Mouse (Mus musculus): Measurements from ENCODE around the gene Gatd1. TPM values are rescaled to one million over a fixed set of nuclear protein-coding genes. Genes with fewer than 3 reads are reported as not detected.

Gatd1 gene
- polyA plus RNA-seq, 1 experiment from 2014 or later, result 45.1 TPM

GRCm38 (mm10) chr7:141430585-141431240 is 16.8 kb upstream of the Gatd1 start:
- WGBS, result 93% methylated on average over 9 of the region's 9 CpGs
- Histone ChIP-seq H3K4me3 (no peak overlapping the region), H3K4me1 (peaks cover 65% of the 10 kb centered on the region), H3K9me3 (replicated peaks) (no peaks in the 10 kb centered on the region), H3K27ac (replicated peaks) (no peak overlapping the region), H3K27me3 (ENCODE audit: low read depth, poor library complexity, severe bottlenecking) (peaks cover 15% of the 10 kb centered on the region; the same call in 1 of the 2 replicates), H3K36me3 (peaks cover 39% of the 10 kb centered on the region)
- no peak for DNase-seq (ENCODE audit: low spot score)

- DNase-seq (ENCODE audit: low spot score), result no peak
- 67% methylated on average over 9 of the region's 9 CpGs for WGBS
- H3K4me1 ChIP-seq, result peaks cover 58% of the 10 kb centered on the region
- peak overlapping the region; percentile 55; the same call in 1 of the 2 replicates for H3K4me3 ChIP-seq
- peaks cover 39% of the 10 kb centered on the region for H3K36me3 ChIP-seq
- peaks cover 15% of the 10 kb centered on the region; the same call in 1 of the 2 replicates for H3K27me3 ChIP-seq (ENCODE audit: low read depth, poor library complexity, severe bottlenecking)
- peak overlapping the region; percentile 68; the same call in 1 of the 2 replicates for H3K27ac ChIP-seq (replicated peaks)
- no peaks in the 10 kb centered on the region for H3K9me3 ChIP-seq (replicated peaks)
Observed at GRCm38 (mm10) chr7:141429840-141430584, 16.1 kb upstream of the Gatd1 start.

- WGBS, result 3% methylated on average over 19 of the region's 19 CpGs
- DNase-seq (ENCODE audit: low spot score), result peak; percentile 71
- Histone ChIP-seq H3K27ac (replicated peaks) (peak within 1 kb of the TSS; percentile 68), H3K4me3 (peak within 1 kb of the TSS; percentile 55), H3K27me3 (ENCODE audit: low read depth, poor library complexity, severe bottlenecking) (peaks cover 15% of the 10 kb centered on the region; the same call in 1 of the 2 replicates), H3K4me1 (peaks cover 51% of the 10 kb centered on the region), H3K9me3 (replicated peaks) (no peaks in the 10 kb centered on the region), H3K36me3 (peaks cover 39% of the 10 kb centered on the region)
Observed at GRCm38 (mm10) chr7:141429310-141429709, 15.4 kb upstream of the Gatd1 start, which contains the start of gene Cend1. Gene Cend1, minus strand, starts transcription at chr7:141429491.

GRCm38 (mm10) chr7:141428701-141429100 is 14.8 kb upstream of the Gatd1 start:
- Histone ChIP-seq H3K4me1 (peaks cover 45% of the 10 kb centered on the region), H3K9me3 (replicated peaks) (no peaks in the 10 kb centered on the region), H3K27ac (replicated peaks) (peak overlapping the region; percentile 68; the same call in 1 of the 2 replicates), H3K4me3 (peak overlapping the region; percentile 55), H3K27me3 (ENCODE audit: low read depth, poor library complexity, severe bottlenecking) (peaks cover 15% of the 10 kb centered on the region; the same call in 1 of the 2 replicates), H3K36me3 (peaks cover 37% of the 10 kb centered on the region)
- DNase-seq (ENCODE audit: low spot score), result no peak
- WGBS, result 55% methylated on average over 5 of the region's 5 CpGs

GRCm38 (mm10) chr7:141426948-141427730 is 13.2 kb upstream of the Gatd1 start:
- Histone ChIP-seq H3K4me3 (no peak overlapping the region), H3K4me1 (peaks cover 30% of the 10 kb centered on the region), H3K27me3 (ENCODE audit: low read depth, poor library complexity, severe bottlenecking) (peaks cover 15% of the 10 kb centered on the region; the same call in 1 of the 2 replicates), H3K9me3 (replicated peaks) (no peaks in the 10 kb centered on the region), H3K36me3 (peaks cover 22% of the 10 kb centered on the region), H3K27ac (replicated peaks) (no peak overlapping the region)
- WGBS, result 85% methylated on average over 12 of the region's 12 CpGs
- no peak for DNase-seq (ENCODE audit: low spot score)

GRCm38 (mm10) chr7:141423811-141424210 is 9.9 kb upstream of the Gatd1 start:
- Histone ChIP-seq H3K27ac (replicated peaks) (no peak overlapping the region), H3K27me3 (ENCODE audit: low read depth, poor library complexity, severe bottlenecking) (peaks cover 15% of the 10 kb centered on the region; the same call in 1 of the 2 replicates), H3K9me3 (replicated peaks) (no peaks in the 10 kb centered on the region), H3K4me3 (no peak overlapping the region), H3K36me3 (no peaks in the 10 kb centered on the region), H3K4me1 (peaks cover 6% of the 10 kb centered on the region)
- DNase-seq (ENCODE audit: low spot score), result no peak
- 74% methylated on average over 4 of the region's 4 CpGs for WGBS

GRCm38 (mm10) chr7:141420030-141420702 is 6.2 kb upstream of the Gatd1 start:
- Histone ChIP-seq H3K36me3 (no peaks in the 10 kb centered on the region), H3K4me3 (no peak overlapping the region), H3K9me3 (replicated peaks) (no peaks in the 10 kb centered on the region), H3K4me1 (no peaks in the 10 kb centered on the region), H3K27me3 (ENCODE audit: low read depth, poor library complexity, severe bottlenecking) (no peaks in the 10 kb centered on the region), H3K27ac (replicated peaks) (no peak overlapping the region)
- DNase-seq (ENCODE audit: low spot score), result no peak
- WGBS, result 91% methylated on average over 9 of the region's 9 CpGs

- no peaks in the 10 kb centered on the region for H3K36me3 ChIP-seq
- no peak overlapping the region for H3K27ac ChIP-seq (replicated peaks)
- no peak for DNase-seq (ENCODE audit: low spot score)
- H3K9me3 ChIP-seq (replicated peaks), result no peaks in the 10 kb centered on the region
- no peak overlapping the region for H3K4me3 ChIP-seq
- H3K27me3 ChIP-seq (ENCODE audit: low read depth, poor library complexity, severe bottlenecking), result no peaks in the 10 kb centered on the region
- 79% methylated on average over 7 of the region's 7 CpGs for WGBS
- peaks cover 10% of the 10 kb centered on the region for H3K4me1 ChIP-seq
Observed at GRCm38 (mm10) chr7:141418970-141419369, 5.0 kb upstream of the Gatd1 start.

- Histone ChIP-seq H3K4me1 (peaks cover 18% of the 10 kb centered on the region), H3K27me3 (ENCODE audit: low read depth, poor library complexity, severe bottlenecking) (no peaks in the 10 kb centered on the region)
- no peak for DNase-seq (ENCODE audit: low spot score)
Observed at GRCm38 (mm10) chr7:141417731-141418681, 4.1 kb upstream of the Gatd1 start.

GRCm38 (mm10) chr7:141416144-141416841 is 2.4 kb upstream of the Gatd1 start:
- no peaks in the 10 kb centered on the region for H3K9me3 ChIP-seq (replicated peaks)
- WGBS, result 84% methylated on average over 6 of the region's 6 CpGs
- H3K27me3 ChIP-seq (ENCODE audit: low read depth, poor library complexity, severe bottlenecking), result no peaks in the 10 kb centered on the region
- H3K4me1 ChIP-seq, result peaks cover 21% of the 10 kb centered on the region
- H3K36me3 ChIP-seq, result no peaks in the 10 kb centered on the region
- H3K27ac ChIP-seq (replicated peaks), result no peak overlapping the region
- H3K4me3 ChIP-seq, result no peak overlapping the region
- DNase-seq (ENCODE audit: low spot score), result no peak

More at GRCm38 (mm10) chr7:141417731-141418681, 4.1 kb upstream of the Gatd1 start:
- Histone ChIP-seq H3K9me3 (replicated peaks) (no peaks in the 10 kb centered on the region), H3K27ac (replicated peaks) (no peak overlapping the region), H3K4me3 (no peak overlapping the region), H3K36me3 (no peaks in the 10 kb centered on the region)
- WGBS, result 71% methylated on average over 8 of the region's 8 CpGs

GRCm38 (mm10) chr7:141413331-141413730 is 605 bp downstream of the Gatd1 start:
- peak; percentile 26 for DNase-seq (ENCODE audit: low spot score)
- H3K4me1 ChIP-seq, result peaks cover 26% of the 10 kb centered on the region
- peak overlapping the region; percentile 91 for H3K27ac ChIP-seq (replicated peaks)
- no peaks in the 10 kb centered on the region for H3K9me3 ChIP-seq (replicated peaks)
- no peaks in the 10 kb centered on the region for H3K27me3 ChIP-seq (ENCODE audit: low read depth, poor library complexity, severe bottlenecking)
- 3% methylated on average over 16 of the region's 16 CpGs for WGBS
- peak overlapping the region; percentile 81 for H3K4me3 ChIP-seq
- peaks cover 27% of the 10 kb centered on the region for H3K36me3 ChIP-seq
